Mouse (Mus musculus): Measurements from ENCODE around the gene Gm35315. TPM values are rescaled to one million over a fixed set of nuclear protein-coding genes. Genes with fewer than 3 reads are reported as not detected.

Gm35315 gene
- total and polyA plus RNA-seq, 3 experiments, result 2.3 to 3.7 (median 3.3) TPM

- Histone ChIP-seq H3K9ac (ENCODE audit: insufficient read depth, low read depth) (no peak overlapping the region), H3K9me3 (replicated peaks; ENCODE audit: low read length) (peaks cover 10% of the 10 kb centered on the region), H3K27me3 (replicated peaks) (no peaks in the 10 kb centered on the region), H3K36me3 (replicated peaks in 1 of 2; ENCODE audit: control insufficient read depth in 1 of 2, insufficient read depth in 1 of 2, low read length in 1 of 2) (peaks cover 48 to 54% of the 10 kb centered on the region in 2 experiments), H3K4me3 (replicated peaks in 1 of 3; ENCODE audit: low read depth in 2 of 3, low read length in 2 of 3, poor library complexity in 1 of 3) (no peak overlapping the region), H3K79me2 (replicated peaks; ENCODE audit: control insufficient read depth, extremely low read depth, insufficient read depth, poor library complexity, severe bottlenecking) (peaks cover 18% of the 10 kb centered on the region; the same call in 1 of the 2 replicates), H3K4me1 (ENCODE audit: control insufficient read depth in 1 of 2, insufficient read depth in 2 of 2) (peaks cover 23 to 33% of the 10 kb centered on the region in 2 experiments), H3K27ac (ENCODE audit: insufficient read depth, low read depth) (no peak overlapping the region), H3K4me2 (ENCODE audit: insufficient read depth, low read depth, poor library complexity, severe bottlenecking) (no peak overlapping the region)
- dilution Hi-C loops (cut with MboI; ENCODE audit: extremely low pct_ligation_motif_present, extremely low pct_unique_long_range_greater_than_20kb, low sequenced_read_pairs), result no loop called here
- DNase-seq (ENCODE audit: extremely low read depth), result no peak
- in situ Hi-C loops (cut with MboI; ENCODE audit: low pct_ligation_motif_present, low pct_unique_long_range_greater_than_20kb, low sequenced_read_pairs), result no loop called here
- TF ChIP-seq PAX5 (IDR thresholded peaks at IDR 0.05; ENCODE audit: low read length), result no peak
- no peak for TF ChIP-seq MYC (IDR thresholded peaks at IDR 0.05; ENCODE audit: low read depth, low read length)
- TF ChIP-seq SMC3 (IDR thresholded peaks at IDR 0.05; ENCODE audit: low read depth, low read length), result no peak
Measured at GRCm38 (mm10) chr5:110104616-110105380, 10.6 kb upstream of the Gm35315 start.

GRCm38 (mm10) chr5:110103901-110104615 lies 9.8 kb upstream of the Gm35315 start:
- dilution Hi-C loops (cut with MboI; ENCODE audit: extremely low pct_ligation_motif_present, extremely low pct_unique_long_range_greater_than_20kb, low sequenced_read_pairs) (no loop called here), in situ Hi-C loops (cut with MboI; ENCODE audit: low pct_ligation_motif_present, low pct_unique_long_range_greater_than_20kb, low sequenced_read_pairs) (no loop called here)
- H3K9me3 ChIP-seq (replicated peaks; ENCODE audit: low read length), result peaks cover 10% of the 10 kb centered on the region
- H3K9ac ChIP-seq (ENCODE audit: insufficient read depth, low read depth), result no peak overlapping the region
- H3K79me2 ChIP-seq (replicated peaks; ENCODE audit: control insufficient read depth, extremely low read depth, insufficient read depth, poor library complexity, severe bottlenecking), result peaks cover 18% of the 10 kb centered on the region; the same call in 1 of the 2 replicates
- H3K4me3 ChIP-seq (replicated peaks in 1 of 3; ENCODE audit: low read depth in 2 of 3, low read length in 2 of 3, poor library complexity in 1 of 3), result no peak overlapping the region
- no peak for TF ChIP-seq E2F4 (IDR thresholded peaks at IDR 0.05; ENCODE audit: insufficient replicate concordance, low read depth, low read length)
- no peak for TF ChIP-seq MEF2A (IDR thresholded peaks at IDR 0.05; ENCODE audit: borderline replicate concordance, low read depth, low read length)
- TF ChIP-seq EP300 (IDR thresholded peaks at IDR 0.05; ENCODE audit: low read length), result no peak
- no peak for TF ChIP-seq MAX (IDR thresholded peaks at IDR 0.05; ENCODE audit: low read length)
- TF ChIP-seq MXI1 (IDR thresholded peaks at IDR 0.05; ENCODE audit: low read depth, low read length), result no peak
- no peak for TF ChIP-seq ZNF384 (IDR thresholded peaks at IDR 0.05; ENCODE audit: low read depth, low read length)
- no peak for TF ChIP-seq KAT2A (IDR thresholded peaks at IDR 0.05; ENCODE audit: insufficient replicate concordance, low read length)
- TF ChIP-seq NELFE (IDR thresholded peaks at IDR 0.05; ENCODE audit: low read depth, low read length), result no peak
- TF ChIP-seq CHD2 (IDR thresholded peaks at IDR 0.05; ENCODE audit: low read length), result no peak
- no peak for TF ChIP-seq ZKSCAN1 (IDR thresholded peaks at IDR 0.05; ENCODE audit: borderline replicate concordance, low read depth, low read length)
- TF ChIP-seq MAZ (IDR thresholded peaks at IDR 0.05; ENCODE audit: low read depth, low read length), result no peak
- no peak for TF ChIP-seq HCFC1 (IDR thresholded peaks at IDR 0.05; ENCODE audit: low read depth, low read length)
- no peaks in the 10 kb centered on the region for H3K27me3 ChIP-seq (replicated peaks)
- DNase-seq (ENCODE audit: extremely low read depth), result no peak
- H3K4me1 ChIP-seq (ENCODE audit: control insufficient read depth in 1 of 2, insufficient read depth in 2 of 2), result peaks cover 23 to 32% of the 10 kb centered on the region in 2 experiments
- no peak overlapping the region for H3K27ac ChIP-seq (ENCODE audit: insufficient read depth, low read depth)
- H3K36me3 ChIP-seq (replicated peaks in 1 of 2; ENCODE audit: control insufficient read depth in 1 of 2, insufficient read depth in 1 of 2, low read length in 1 of 2), result peaks cover 48 to 54% of the 10 kb centered on the region in 2 experiments
- H3K4me2 ChIP-seq (ENCODE audit: insufficient read depth, low read depth, poor library complexity, severe bottlenecking), result no peak overlapping the region
